Mouse (Mus musculus) small intestine, adult 2 months (tissue): ENCODE data around the gene Ifi205. TPM values are rescaled to one million over a fixed set of nuclear protein-coding genes. Genes with fewer than 3 reads are reported as not detected.
"Not testable (repeated sequence)": the region's sequence is repeated elsewhere in the genome, so short reads cannot be mapped to it uniquely, and the experiment has no call there.

ENCODE experiments used
- H3K27ac ChIP-seq: fragments of 200-500 bp; 2 replicates; pipeline ENCODE4 v1.5.1; 2012; ENCODE audit warnings: low read depth, low read length, control low read depth, inconsistent platforms; ENCODE audit not compliant: insufficient read depth
- H3K27me3 ChIP-seq: fragments of 200-500 bp; 2 replicates; pipeline ENCODE4 v1.6.1; 2012; ENCODE audit warnings: mild to moderate bottlenecking, moderate library complexity, low read length, inconsistent platforms; ENCODE audit not compliant: control insufficient read depth, insufficient read depth
- H3K36me3 ChIP-seq: fragments of 200-500 bp; 2 replicates; pipeline ENCODE4 v1.6.1; 2012; ENCODE audit warnings: mild to moderate bottlenecking, low read length, control low read depth, inconsistent platforms; ENCODE audit not compliant: control insufficient read depth, insufficient read depth
- H3K4me1 ChIP-seq: fragments of 200-500 bp; 2 replicates; pipeline ENCODE4 v1.6.1; 2012; ENCODE audit warnings: low read length, inconsistent platforms, mixed read lengths; ENCODE audit not compliant: control insufficient read depth, insufficient read depth, insufficient read length
- H3K4me3 ChIP-seq: fragments of 200-500 bp; 2 replicates; pipeline ENCODE4 v1.5.1; 2012; ENCODE audit warnings: low read depth, mild to moderate bottlenecking, control low read depth, inconsistent platforms, low read length, moderate library complexity
- CTCF ChIP-seq: fragments of 200-500 bp; IDR thresholded peaks from 2 replicates; pipeline ENCODE4 v1.5.1; 2012; ENCODE audit warnings: low read depth, mild to moderate bottlenecking, control low read depth, inconsistent platforms, low read length, moderate library complexity, mixed read lengths; ENCODE audit not compliant: insufficient replicate concordance, insufficient read length; ENCODE audit errors: extremely low read depth
- POLR2A ChIP-seq: fragments of 200-500 bp; IDR thresholded peaks from 2 replicates; pipeline ENCODE4 v1.6.1; 2012; ENCODE audit warnings: low read depth, mild to moderate bottlenecking, control low read depth, inconsistent platforms, low read length, moderate library complexity
- WGBS: fragments of 180-500 bp; shearing (Covaris S2); methylation state at CpG from one replicate; pipeline ENCODE4 v1.1.7; 2018; 5-methylcytosine and 5-hydroxymethylcytosine counted together
- polyA plus RNA-seq: library from polyadenylated mRNA; depleted of rRNA; stranded (reverse); fragments of >200 nt; gene quantifications from 2 replicates; pipeline ENCODE4 v1.2.3, GENCODE M21; 2012; rRNA removed

The Ifi205 gene
- 0.06 and 0.10 TPM in 2 replicates for polyA plus RNA-seq

DNA sequence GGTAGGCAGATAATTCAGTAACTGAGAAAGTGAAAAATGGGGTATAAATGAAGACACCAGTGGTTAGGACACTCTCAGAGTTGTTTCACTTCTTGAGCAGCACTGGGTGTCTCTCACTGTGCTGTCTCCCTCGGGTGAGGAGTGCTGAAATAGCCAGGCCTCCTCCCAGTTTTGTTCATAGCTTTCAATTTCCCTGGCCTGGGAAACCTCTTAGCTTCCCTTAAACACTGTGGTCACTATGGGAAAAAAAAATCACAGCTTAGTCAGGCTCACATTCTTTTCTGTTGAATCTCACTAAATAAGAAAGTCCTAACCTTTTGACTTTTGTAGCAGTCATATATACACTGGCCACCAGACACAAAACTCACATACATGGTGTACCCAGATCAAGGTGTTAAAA is at the start of gene Ifi205:
Ifi205 (minus strand) TSS at position 113 of the 400 bp plus-strand sequence.
- Histone ChIP-seq H3K36me3 (no peaks in the 10 kb centered on the region), H3K27me3 (no peaks in the 10 kb centered on the region), H3K4me3 (no peak within 1 kb of the TSS), H3K4me1 (no peaks in the 10 kb centered on the region), H3K27ac (peak within 1 kb of the TSS; percentile 41; the same call in 1 of the 2 replicates)
- no peak for TF ChIP-seq POLR2A
- no peak for TF ChIP-seq CTCF
- 25% methylated on average over 1 of the region's 1 CpGs for WGBS

DNA sequence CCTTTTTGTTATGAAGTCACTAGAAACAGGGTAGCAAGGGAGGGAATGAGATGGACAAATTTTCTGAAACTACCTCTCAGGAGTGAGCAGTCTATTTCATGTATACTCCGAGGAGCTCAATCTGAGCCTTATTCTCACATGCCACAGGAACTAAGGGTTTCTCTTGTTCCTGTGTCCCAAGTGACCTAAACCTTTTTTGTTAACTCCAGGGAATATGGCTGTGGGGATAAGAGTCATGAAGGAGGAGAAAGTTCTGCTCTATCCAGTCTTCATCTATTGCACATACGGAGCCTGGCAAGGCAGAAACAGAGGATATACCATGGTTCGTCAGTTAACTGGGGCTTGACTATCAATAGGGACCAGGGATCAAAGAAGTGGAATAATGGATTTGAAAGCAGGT is 34.7 kb upstream of the Ifi205 start, which contains the start of gene Olfr430:
Olfr430 (plus strand) TSS at position 301 of the 400 bp plus-strand sequence.
- H3K36me3 ChIP-seq = no peaks in the 10 kb centered on the region
- no peak within 1 kb of the TSS for H3K4me3 ChIP-seq
- H3K27me3 ChIP-seq = no peaks in the 10 kb centered on the region
- H3K4me1 ChIP-seq = no peaks in the 10 kb centered on the region
- 90% methylated on average over 3 of the region's 3 CpGs for WGBS
- TF ChIP-seq POLR2A (no peak), CTCF (no peak)
- no peak within 1 kb of the TSS for H3K27ac ChIP-seq

DNA sequence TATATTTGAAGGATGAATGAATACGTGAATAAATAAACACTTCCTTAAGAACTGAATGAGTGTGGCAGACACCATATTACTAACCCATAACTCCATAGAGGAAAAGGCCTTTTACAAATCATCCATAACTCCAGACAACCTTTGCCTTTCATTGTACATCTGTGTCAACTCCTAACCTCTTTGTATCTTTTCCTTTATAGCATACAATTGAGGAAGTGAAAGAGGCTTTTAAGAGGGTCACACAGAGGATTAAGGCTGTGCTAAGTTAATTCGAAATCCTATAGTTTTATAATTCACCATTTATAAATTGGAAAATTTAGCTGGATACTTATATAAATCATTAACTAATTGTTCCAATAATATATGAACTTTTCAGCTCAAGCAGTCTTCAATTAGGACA is 23.6 kb upstream of the Ifi205 start:
- 66% methylated on average over 2 of the region's 2 CpGs for WGBS
- H3K4me3 ChIP-seq = no peak overlapping the region
- H3K36me3 ChIP-seq = no peaks in the 10 kb centered on the region
- no peak for TF ChIP-seq POLR2A
- no peak for TF ChIP-seq CTCF
- no peaks in the 10 kb centered on the region for H3K4me1 ChIP-seq
- no peak overlapping the region for H3K27ac ChIP-seq
- H3K27me3 ChIP-seq = no peaks in the 10 kb centered on the region

DNA sequence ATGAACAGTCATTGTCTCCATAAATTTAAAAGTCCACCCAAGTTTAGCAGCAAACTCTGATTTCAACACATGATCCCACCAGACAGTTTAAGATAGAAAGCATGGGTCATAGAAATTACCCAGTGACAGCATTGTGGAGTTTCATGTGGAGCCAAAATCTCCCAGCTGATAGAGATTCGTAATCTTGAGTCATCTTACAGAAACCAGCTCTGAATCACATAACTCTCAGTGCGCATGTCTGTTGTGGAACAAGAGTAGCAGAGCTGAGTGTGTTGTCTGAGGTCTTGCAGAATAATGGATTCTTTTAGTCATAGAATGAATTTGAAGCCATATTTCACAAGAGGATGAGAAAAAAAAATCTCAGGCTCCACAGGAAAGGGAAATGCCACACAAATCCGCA is 21.4 kb upstream of the Ifi205 start:
- no peak for TF ChIP-seq CTCF
- no peak for TF ChIP-seq POLR2A
- Histone ChIP-seq H3K36me3 (no peaks in the 10 kb centered on the region), H3K27me3 (no peaks in the 10 kb centered on the region), H3K4me1 (no peaks in the 10 kb centered on the region), H3K27ac (no peak overlapping the region), H3K4me3 (no peak overlapping the region)
- WGBS = 79% methylated on average over 3 of the region's 3 CpGs

DNA sequence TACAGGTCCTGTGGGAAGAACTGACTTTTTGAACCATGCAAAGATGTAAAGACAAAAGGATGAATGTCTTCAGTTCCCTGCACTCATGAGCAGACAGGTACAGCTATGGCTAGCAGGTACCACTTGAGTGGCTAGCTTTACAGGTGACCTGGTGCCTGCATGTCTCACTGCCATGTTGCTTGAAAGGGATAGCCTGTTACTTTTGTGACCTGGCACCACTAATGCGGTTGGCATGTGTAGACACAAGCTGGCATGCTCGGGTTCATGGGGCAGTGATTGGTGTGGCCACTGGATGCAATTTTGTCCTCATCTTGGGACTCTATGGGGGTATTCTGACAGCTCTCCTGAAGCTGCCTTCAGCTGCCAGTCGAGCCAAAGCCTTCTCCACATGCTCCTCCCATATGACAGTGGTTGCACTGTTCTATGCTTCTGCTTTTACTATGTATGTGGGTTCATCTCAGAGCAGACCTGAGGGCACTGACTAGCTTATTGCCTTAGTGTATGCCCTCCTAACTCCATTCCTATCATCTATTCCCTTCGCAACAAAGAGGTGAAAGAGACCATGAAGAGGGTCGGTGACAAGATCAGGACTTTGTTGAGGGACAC is 20.4 kb upstream of the Ifi205 start:
- Histone ChIP-seq H3K27me3 (no peaks in the 10 kb centered on the region), H3K36me3 (no peaks in the 10 kb centered on the region), H3K27ac (no peak overlapping the region), H3K4me1 (no peaks in the 10 kb centered on the region), H3K4me3 (no peak overlapping the region)
- TF ChIP-seq CTCF = no peak
- TF ChIP-seq POLR2A = no peak
- 80% methylated on average over 5 of the region's 5 CpGs for WGBS

DNA sequence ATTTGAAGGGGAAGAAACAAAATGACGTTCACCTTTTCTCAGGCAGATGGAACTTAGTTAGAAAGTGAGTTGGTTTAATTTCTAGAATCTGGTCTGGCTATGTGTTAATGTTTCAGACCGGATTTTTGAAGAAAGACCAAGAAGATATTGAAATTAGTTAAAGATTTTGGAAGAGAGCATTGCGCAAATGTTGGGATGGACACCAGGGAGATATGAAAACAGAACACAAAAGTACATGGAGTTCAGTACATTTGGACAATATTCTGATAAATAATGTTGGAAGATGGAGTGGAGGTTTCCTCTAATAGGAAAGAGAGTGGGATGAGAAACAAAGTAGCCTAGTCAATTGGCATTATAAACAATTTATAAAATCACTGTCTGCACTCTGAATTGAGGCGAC is 19.9 kb upstream of the Ifi205 start:
- Histone ChIP-seq H3K36me3 (no peaks in the 10 kb centered on the region), H3K4me1 (no peaks in the 10 kb centered on the region), H3K27me3 (no peaks in the 10 kb centered on the region), H3K4me3 (no peak overlapping the region), H3K27ac (no peak overlapping the region)
- no peak for TF ChIP-seq CTCF
- TF ChIP-seq POLR2A = no peak
- 82% methylated on average over 4 of the region's 4 CpGs for WGBS

DNA sequence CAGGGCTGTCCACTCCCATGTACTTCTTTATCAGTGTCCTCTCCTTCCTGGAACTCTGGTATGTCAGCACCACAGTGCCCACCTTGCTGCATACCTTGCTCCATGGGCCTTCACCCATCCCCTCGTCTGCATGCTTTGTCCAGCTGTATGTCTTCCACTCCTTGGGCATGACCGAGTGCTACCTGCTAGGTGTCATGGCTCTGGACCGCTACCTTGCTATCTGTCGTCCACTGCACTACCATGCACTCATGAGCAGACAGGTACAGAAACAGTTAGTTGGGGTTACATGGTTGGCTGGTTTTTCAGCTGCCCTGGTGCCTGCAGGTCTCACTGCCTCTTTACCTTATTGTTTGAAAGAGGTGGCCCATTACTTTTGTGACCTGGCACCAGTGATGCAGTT is 18.9 kb upstream of the Ifi205 start:
- WGBS = 90% methylated on average over 4 of the region's 4 CpGs
- Histone ChIP-seq H3K27ac (no peak overlapping the region), H3K36me3 (no peaks in the 10 kb centered on the region), H3K27me3 (no peaks in the 10 kb centered on the region), H3K4me1 (no peaks in the 10 kb centered on the region), H3K4me3 (no peak overlapping the region)
- no peak for TF ChIP-seq CTCF
- no peak for TF ChIP-seq POLR2A

DNA sequence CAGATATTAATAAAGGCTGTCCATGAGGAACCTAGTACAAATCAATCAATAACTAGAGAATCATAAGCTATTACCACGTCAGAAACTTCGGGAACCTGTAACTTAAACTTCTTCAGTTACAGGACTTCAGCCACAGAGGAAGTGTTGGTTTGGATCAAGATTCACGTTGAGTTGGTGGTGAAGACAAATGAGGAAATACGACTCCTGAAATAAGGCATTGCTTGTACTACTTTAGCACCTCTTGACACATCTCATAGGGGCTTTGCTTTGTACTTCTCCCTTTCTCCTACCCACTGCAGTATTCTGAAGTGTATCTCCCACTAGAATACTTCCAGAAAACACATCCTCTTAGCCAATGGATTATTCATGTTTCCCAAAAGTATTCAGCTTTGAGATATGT is 17.7 kb upstream of the Ifi205 start:
- 65% methylated on average over 4 of the region's 4 CpGs for WGBS
- H3K4me3 ChIP-seq, H3K27ac ChIP-seq, H3K4me1 ChIP-seq, H3K27me3 ChIP-seq, H3K36me3 ChIP-seq: not testable (repeated sequence)
